Mouse (Mus musculus): ENCODE data around the gene Gfra1. TPM values are rescaled to one million over a fixed set of nuclear protein-coding genes. Genes with fewer than 3 reads are reported as not detected.

Gene Gfra1
- polyA plus RNA-seq, 1 experiment from 2014 or later: 22.5 TPM

- peaks cover 56% of the 10 kb centered on the region for H3K27me3 ChIP-seq (replicated peaks; ENCODE audit: control insufficient read depth, insufficient read depth, low read length)
- WGBS: 41% methylated on average over 8 of the region's 8 CpGs
- no peak for ATAC-seq (ENCODE audit: low read depth)
- H3K9ac ChIP-seq (ENCODE audit: low read depth, low read length): no peak overlapping the region
- H3K9me3 ChIP-seq (ENCODE audit: control insufficient read depth, low read length): no peaks in the 10 kb centered on the region
- peak; percentile 75 for DNase-seq (ENCODE audit: low spot score)
- no peaks in the 10 kb centered on the region for H3K36me3 ChIP-seq (ENCODE audit: control insufficient read depth, insufficient read depth, low read length)
- H3K4me1 ChIP-seq (ENCODE audit: control insufficient read depth, insufficient read depth, low read length): peaks cover 48% of the 10 kb centered on the region
- no peak overlapping the region for H3K27ac ChIP-seq (replicated peaks; ENCODE audit: low read depth, low read length)
- peak overlapping the region; percentile 48; the same call in 1 of the 2 replicates for H3K4me3 ChIP-seq (ENCODE audit: low read depth, low read length)
- H3K4me2 ChIP-seq (ENCODE audit: low read depth, low read length): peak overlapping the region; percentile 91
Measured at GRCm38 (mm10) chr19:58452178-58452819, 3.4 kb downstream of the Gfra1 start.

GRCm38 (mm10) chr19:58451323-58451722, 4.4 kb downstream of the Gfra1 start:
- Histone ChIP-seq H3K36me3 (ENCODE audit: control insufficient read depth, insufficient read depth, low read length) (no peaks in the 10 kb centered on the region), H3K27ac (replicated peaks; ENCODE audit: low read depth, low read length) (no peak overlapping the region), H3K4me2 (ENCODE audit: low read depth, low read length) (peak overlapping the region; percentile 28), H3K4me3 (ENCODE audit: low read depth, low read length) (no peak overlapping the region), H3K9me3 (ENCODE audit: control insufficient read depth, low read length) (no peaks in the 10 kb centered on the region), H3K4me1 (ENCODE audit: control insufficient read depth, insufficient read depth, low read length) (peaks cover 44% of the 10 kb centered on the region), H3K9ac (ENCODE audit: low read depth, low read length) (no peak overlapping the region), H3K27me3 (replicated peaks; ENCODE audit: control insufficient read depth, insufficient read depth, low read length) (peaks cover 48% of the 10 kb centered on the region)
- DNase-seq (ENCODE audit: low spot score): no peak
- ATAC-seq (ENCODE audit: low read depth): no peak
- WGBS: 18% methylated on average over 6 of the region's 6 CpGs

DNA sequence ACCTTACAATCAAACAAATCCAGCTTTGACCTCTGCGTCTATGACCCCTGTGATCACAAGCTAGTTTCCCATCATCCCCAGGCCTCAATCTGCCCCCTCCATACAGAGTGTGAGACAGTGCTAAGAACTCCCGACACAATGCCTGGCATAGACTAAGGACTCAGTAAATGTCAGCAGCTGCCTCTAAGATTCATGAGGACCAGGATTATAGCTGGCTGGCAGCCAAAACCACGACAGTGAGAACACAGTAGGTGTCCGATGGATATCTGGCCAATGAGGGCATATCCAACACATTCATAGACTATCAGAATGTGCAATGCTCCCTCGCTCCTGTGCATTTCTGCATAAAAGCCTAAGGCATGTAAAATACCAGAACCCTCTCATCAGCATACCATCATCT, 5.0 kb downstream of the Gfra1 start:
- Histone ChIP-seq H3K4me1 (ENCODE audit: control insufficient read depth, insufficient read depth, low read length) (peaks cover 38% of the 10 kb centered on the region), H3K36me3 (ENCODE audit: control insufficient read depth, insufficient read depth, low read length) (no peaks in the 10 kb centered on the region), H3K9ac (ENCODE audit: low read depth, low read length) (no peak overlapping the region), H3K4me3 (ENCODE audit: low read depth, low read length) (no peak overlapping the region), H3K9me3 (ENCODE audit: control insufficient read depth, low read length) (no peaks in the 10 kb centered on the region), H3K4me2 (ENCODE audit: low read depth, low read length) (peak overlapping the region; percentile 28), H3K27me3 (replicated peaks; ENCODE audit: control insufficient read depth, insufficient read depth, low read length) (peaks cover 42% of the 10 kb centered on the region), H3K27ac (replicated peaks; ENCODE audit: low read depth, low read length) (no peak overlapping the region)
- ATAC-seq (ENCODE audit: low read depth) (no peak), DNase-seq (ENCODE audit: low spot score) (peak; percentile 81)
- WGBS: 36% methylated on average over 5 of the region's 5 CpGs

- DNase-seq (ENCODE audit: low spot score) (no peak), ATAC-seq (ENCODE audit: low read depth) (no peak)
- Histone ChIP-seq H3K4me2 (ENCODE audit: low read depth, low read length) (no peak overlapping the region), H3K27ac (replicated peaks; ENCODE audit: low read depth, low read length) (no peak overlapping the region), H3K36me3 (ENCODE audit: control insufficient read depth, insufficient read depth, low read length) (no peaks in the 10 kb centered on the region), H3K9me3 (ENCODE audit: control insufficient read depth, low read length) (no peaks in the 10 kb centered on the region), H3K4me3 (ENCODE audit: low read depth, low read length) (no peak overlapping the region), H3K9ac (ENCODE audit: low read depth, low read length) (no peak overlapping the region), H3K27me3 (replicated peaks; ENCODE audit: control insufficient read depth, insufficient read depth, low read length) (peaks cover 8% of the 10 kb centered on the region; the same call in 1 of the 2 replicates), H3K4me1 (ENCODE audit: control insufficient read depth, insufficient read depth, low read length) (0 out of 2 replicates have a peak, but pooled peaks cover 2% of the 10 kb centered on the region)
- 55% methylated on average over 10 of the region's 10 CpGs for WGBS
Measured at GRCm38 (mm10) chr19:58442785-58443732, 12.7 kb downstream of the Gfra1 start.

DNA sequence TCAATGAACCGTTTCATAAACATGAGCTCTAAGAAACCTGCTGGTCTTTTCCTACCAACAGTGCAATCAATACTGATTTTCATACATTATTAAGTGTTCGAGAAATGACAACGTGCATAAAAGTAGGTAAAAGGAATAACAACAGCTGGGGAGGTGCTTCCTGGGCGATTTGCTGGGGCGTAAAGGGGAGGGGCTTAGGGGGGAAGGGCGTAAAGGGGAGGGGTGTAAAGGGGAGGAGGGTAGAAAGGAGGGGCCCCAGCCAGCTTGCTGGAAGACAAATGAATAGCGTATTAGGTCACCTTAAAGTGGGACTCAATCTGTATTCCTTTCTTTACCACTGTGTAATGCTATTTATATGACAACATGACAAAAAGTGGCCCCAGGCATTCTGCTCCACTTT, 13.9 kb downstream of the Gfra1 start:
- ATAC-seq (ENCODE audit: low read depth) (no peak), DNase-seq (ENCODE audit: low spot score) (no peak)
- no peaks in the 10 kb centered on the region for H3K9me3 ChIP-seq (ENCODE audit: control insufficient read depth, low read length)
- no peak overlapping the region for H3K4me3 ChIP-seq (ENCODE audit: low read depth, low read length)
- H3K27ac ChIP-seq (replicated peaks; ENCODE audit: low read depth, low read length): no peak overlapping the region
- H3K27me3 ChIP-seq (replicated peaks; ENCODE audit: control insufficient read depth, insufficient read depth, low read length): peaks cover 8% of the 10 kb centered on the region; the same call in 1 of the 2 replicates
- no peaks in the 10 kb centered on the region for H3K36me3 ChIP-seq (ENCODE audit: control insufficient read depth, insufficient read depth, low read length)
- H3K4me1 ChIP-seq (ENCODE audit: control insufficient read depth, insufficient read depth, low read length): 0 out of 2 replicates have a peak, but pooled peaks cover 6% of the 10 kb centered on the region
- WGBS: 62% methylated on average over 7 of the region's 7 CpGs
- H3K9ac ChIP-seq (ENCODE audit: low read depth, low read length): no peak overlapping the region
- H3K4me2 ChIP-seq (ENCODE audit: low read depth, low read length): no peak overlapping the region

- Histone ChIP-seq H3K4me3 (ENCODE audit: low read depth, low read length) (no peak overlapping the region), H3K27me3 (replicated peaks; ENCODE audit: control insufficient read depth, insufficient read depth, low read length) (peaks cover 8% of the 10 kb centered on the region; the same call in 1 of the 2 replicates), H3K9me3 (ENCODE audit: control insufficient read depth, low read length) (no peaks in the 10 kb centered on the region), H3K36me3 (ENCODE audit: control insufficient read depth, insufficient read depth, low read length) (no peaks in the 10 kb centered on the region), H3K9ac (ENCODE audit: low read depth, low read length) (no peak overlapping the region), H3K4me2 (ENCODE audit: low read depth, low read length) (no peak overlapping the region), H3K27ac (replicated peaks; ENCODE audit: low read depth, low read length) (no peak overlapping the region), H3K4me1 (ENCODE audit: control insufficient read depth, insufficient read depth, low read length) (0 out of 2 replicates have a peak, but pooled peaks cover 6% of the 10 kb centered on the region)
- DNase-seq (ENCODE audit: low spot score) (no peak), ATAC-seq (ENCODE audit: low read depth) (no peak)
- 99% methylated on average over 7 of the region's 7 CpGs for WGBS
Measured at GRCm38 (mm10) chr19:58441246-58441645, 14.5 kb downstream of the Gfra1 start.

DNA sequence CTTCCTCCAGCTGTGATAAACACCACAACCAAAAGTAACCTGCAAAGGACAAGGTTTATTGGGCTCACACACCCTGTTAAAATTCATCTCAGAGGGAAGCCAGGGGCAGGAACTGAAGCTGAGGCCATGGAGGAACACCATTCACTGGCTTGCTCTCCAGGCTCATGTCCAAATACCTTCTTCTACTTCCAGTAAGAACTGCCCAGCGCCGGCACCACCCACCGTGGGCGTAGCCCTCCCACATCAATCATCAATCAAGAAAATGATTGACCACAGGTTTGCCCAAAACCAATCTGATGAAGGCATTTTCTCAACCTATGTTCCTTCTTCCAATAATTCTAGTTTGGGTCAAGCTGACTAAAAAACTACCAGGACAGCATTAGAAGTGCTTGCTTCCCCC, 16.9 kb downstream of the Gfra1 start:
- no peaks in the 10 kb centered on the region for H3K9me3 ChIP-seq (ENCODE audit: control insufficient read depth, low read length)
- 87% methylated on average over 4 of the region's 4 CpGs for WGBS
- H3K4me1 ChIP-seq (ENCODE audit: control insufficient read depth, insufficient read depth, low read length): 0 out of 2 replicates have a peak, but pooled peaks cover 6% of the 10 kb centered on the region
- no peak overlapping the region for H3K9ac ChIP-seq (ENCODE audit: low read depth, low read length)
- no peak for ATAC-seq (ENCODE audit: low read depth)
- H3K4me3 ChIP-seq (ENCODE audit: low read depth, low read length): no peak overlapping the region
- no peaks in the 10 kb centered on the region for H3K36me3 ChIP-seq (ENCODE audit: control insufficient read depth, insufficient read depth, low read length)
- peaks cover 8% of the 10 kb centered on the region; the same call in 1 of the 2 replicates for H3K27me3 ChIP-seq (replicated peaks; ENCODE audit: control insufficient read depth, insufficient read depth, low read length)
- no peak overlapping the region for H3K27ac ChIP-seq (replicated peaks; ENCODE audit: low read depth, low read length)
- DNase-seq (ENCODE audit: low spot score): no peak
- no peak overlapping the region for H3K4me2 ChIP-seq (ENCODE audit: low read depth, low read length)

GRCm38 (mm10) chr19:58437441-58438071, 18.2 kb downstream of the Gfra1 start:
- H3K4me3 ChIP-seq (ENCODE audit: low read depth, low read length): no peak overlapping the region
- 0 out of 2 replicates have a peak, but pooled peaks cover 13% of the 10 kb centered on the region for H3K4me1 ChIP-seq (ENCODE audit: control insufficient read depth, insufficient read depth, low read length)
- no peak overlapping the region for H3K9ac ChIP-seq (ENCODE audit: low read depth, low read length)
- H3K9me3 ChIP-seq (ENCODE audit: control insufficient read depth, low read length): no peaks in the 10 kb centered on the region
- DNase-seq (ENCODE audit: low spot score): peak; percentile 74
- 58% methylated on average over 10 of the region's 10 CpGs for WGBS
- no peak overlapping the region for H3K27ac ChIP-seq (replicated peaks; ENCODE audit: low read depth, low read length)
- H3K36me3 ChIP-seq (ENCODE audit: control insufficient read depth, insufficient read depth, low read length): no peaks in the 10 kb centered on the region
- ATAC-seq (ENCODE audit: low read depth): peak; percentile 63; the same call in 1 of the 2 replicates
- peaks cover 2% of the 10 kb centered on the region; the same call in 1 of the 2 replicates for H3K27me3 ChIP-seq (replicated peaks; ENCODE audit: control insufficient read depth, insufficient read depth, low read length)
- no peak overlapping the region for H3K4me2 ChIP-seq (ENCODE audit: low read depth, low read length)

Measured in embryonic facial prominence, embryonic 14.5 days (tissue).